Mouse (Mus musculus) common myeloid progenitor, adult 5-6 weeks (primary cell): ENCODE measurements around the gene Acad10. TPM values are rescaled to one million over a fixed set of nuclear protein-coding genes. Genes with fewer than 3 reads are reported as not detected.
"Not testable (repeated sequence)": the region's sequence is repeated elsewhere in the genome, so short reads cannot be mapped to it uniquely, and the experiment has no call there.

ENCODE experiments used
- ATAC-seq: replicated peaks from 2 replicates; pipeline ENCODE4 v1.8.0; 2016; ENCODE audit warnings: low read depth, mild to moderate bottlenecking, moderate TSS enrichment, inconsistent platforms; ENCODE audit not compliant: poor library complexity, severe bottlenecking
- total RNA-seq: library from RNA; stranded (forward); fragments of 200-1000, 187-1606 nt; gene quantifications from 2 replicates; pipeline ENCODE4 v1.2.3, GENCODE M21; 2017

The Acad10 gene
- 2.6 and 8.5 TPM in 2 replicates for total RNA-seq

DNA sequence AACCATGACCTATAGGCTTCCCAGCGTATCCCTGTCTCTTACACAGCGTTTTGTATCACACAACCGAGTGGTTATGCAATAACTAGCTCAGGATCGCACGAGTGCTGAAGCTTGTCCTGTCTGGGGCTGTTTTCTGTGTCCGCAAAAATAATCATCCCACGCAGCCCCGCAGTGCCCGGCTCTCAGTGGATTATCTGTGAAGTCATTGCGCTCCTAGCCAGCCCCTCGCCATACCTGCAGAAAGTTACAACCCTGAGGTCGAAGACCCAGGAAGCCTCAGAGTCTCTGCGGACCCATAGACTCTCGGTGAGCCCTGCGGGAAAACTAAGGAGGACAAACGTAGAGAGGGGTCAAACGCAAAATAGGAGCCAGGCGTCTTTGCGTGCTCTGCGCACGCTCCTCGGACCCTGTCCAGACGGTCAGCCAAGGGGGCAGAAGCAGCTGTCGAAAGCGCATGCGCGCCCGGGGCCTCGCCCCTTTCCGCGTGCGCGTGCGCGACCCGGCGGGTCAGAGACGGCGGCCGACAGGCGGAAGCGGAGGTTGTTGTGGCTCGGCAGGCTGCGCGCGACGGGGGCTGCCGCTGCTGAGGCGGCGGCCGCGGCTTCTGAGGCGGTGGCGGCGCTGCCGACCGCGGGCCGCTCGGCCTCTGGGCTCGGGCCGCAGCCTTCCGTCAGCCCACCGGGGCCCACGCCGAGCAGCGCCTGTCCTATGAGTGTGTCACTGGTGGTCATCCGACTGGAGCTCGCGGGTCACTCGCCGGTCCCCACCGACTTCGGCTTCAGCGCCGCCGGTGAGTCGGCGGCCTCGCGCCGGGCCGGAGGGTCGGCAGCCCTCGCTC is at the start of gene Acad10, which contains the start of gene Brap:
Gene Acad10 (minus strand): TSS at position 456 of the 838 bp plus-strand sequence.
Gene Brap (plus strand): TSS at position 505 of the 838 bp plus-strand sequence.
- ATAC-seq, result peak; percentile 86

DNA sequence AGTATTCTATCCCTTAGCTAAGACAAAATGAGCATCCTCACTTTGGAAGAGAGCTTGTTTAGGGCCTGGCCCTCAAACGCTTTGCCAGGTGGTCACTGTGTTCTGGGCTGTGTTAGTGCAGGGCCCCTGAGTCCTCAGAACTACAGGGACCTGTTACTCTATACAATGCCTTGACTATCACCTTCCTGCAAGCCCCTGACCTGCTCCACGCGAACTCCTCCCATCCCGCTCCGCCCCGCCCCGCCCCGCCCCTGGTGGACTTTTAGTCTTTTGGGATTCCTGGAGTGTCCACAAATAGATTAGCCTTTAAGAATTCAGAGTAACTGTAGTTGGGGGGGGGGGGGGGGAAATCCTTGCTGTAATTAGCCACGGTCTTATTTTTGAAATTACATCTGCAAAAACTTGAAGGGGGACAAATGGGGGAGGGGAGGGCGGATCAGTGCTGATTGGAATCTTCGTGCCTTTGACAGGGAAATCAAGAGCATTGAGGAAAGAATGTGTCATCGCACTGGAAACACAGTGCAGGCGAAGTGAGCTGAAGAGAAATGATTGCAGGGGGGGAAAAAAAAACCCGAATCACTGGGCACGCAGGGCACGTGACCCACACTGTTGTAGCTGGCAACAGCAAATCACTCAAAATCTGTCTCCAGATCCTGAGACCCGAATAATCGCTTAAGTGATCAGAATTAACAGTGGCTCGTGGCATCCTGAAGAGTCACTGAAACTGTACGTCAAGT is 44.4 kb upstream of the Acad10 start:
- ATAC-seq, result no peak

DNA sequence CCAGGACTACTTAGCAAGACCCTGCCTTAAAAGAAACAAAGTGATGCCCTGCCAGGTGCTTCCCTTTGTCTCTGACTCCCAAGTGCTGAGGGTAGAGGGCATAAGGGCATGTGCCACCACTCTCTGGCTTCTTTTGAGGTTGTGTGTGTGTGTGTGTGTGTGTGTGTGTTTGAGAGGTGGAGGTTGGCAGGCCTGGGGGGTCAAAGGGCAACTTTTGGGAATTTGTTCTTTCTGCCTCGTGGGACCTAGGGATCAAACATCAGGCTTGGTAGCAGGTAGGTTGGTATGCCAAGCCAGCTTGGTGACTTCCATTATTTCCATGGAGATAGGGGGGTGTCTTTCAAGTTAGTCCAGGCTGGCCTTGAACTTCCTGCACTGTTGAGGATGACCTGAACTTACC is 43.0 kb upstream of the Acad10 start:
- no peak for ATAC-seq

DNA sequence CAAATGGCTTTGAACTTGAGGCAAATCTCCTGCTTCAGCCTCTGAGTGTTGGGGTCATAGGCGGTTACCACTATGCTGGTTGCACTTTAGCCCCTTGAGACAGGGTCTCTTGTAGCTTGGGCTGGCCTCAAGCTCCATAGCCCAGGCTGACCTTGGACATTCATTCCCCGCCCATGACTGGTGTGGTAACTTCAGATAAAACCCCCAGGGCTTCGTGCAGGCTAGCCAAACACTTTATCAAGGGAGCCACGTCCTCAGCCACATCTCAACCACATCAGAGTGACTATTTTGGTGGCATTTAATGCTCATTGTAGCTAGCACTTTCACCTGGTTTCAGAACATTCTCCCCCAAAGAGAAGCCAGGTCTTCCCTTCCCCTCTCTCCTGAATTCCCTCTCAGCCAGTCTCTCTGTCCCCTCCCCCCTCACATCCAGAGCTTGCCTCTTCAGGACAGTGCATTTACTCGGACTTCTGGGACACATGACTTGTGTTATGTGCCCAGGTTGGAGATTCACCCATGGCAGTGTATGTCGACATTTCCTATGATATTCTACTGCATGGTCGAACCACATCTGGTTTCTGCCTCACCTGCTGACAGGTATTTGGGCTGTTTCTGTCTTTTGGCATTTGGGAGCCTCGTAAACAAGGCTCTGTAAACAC is 40.9 kb upstream of the Acad10 start:
- ATAC-seq, result peak; percentile 72

DNA sequence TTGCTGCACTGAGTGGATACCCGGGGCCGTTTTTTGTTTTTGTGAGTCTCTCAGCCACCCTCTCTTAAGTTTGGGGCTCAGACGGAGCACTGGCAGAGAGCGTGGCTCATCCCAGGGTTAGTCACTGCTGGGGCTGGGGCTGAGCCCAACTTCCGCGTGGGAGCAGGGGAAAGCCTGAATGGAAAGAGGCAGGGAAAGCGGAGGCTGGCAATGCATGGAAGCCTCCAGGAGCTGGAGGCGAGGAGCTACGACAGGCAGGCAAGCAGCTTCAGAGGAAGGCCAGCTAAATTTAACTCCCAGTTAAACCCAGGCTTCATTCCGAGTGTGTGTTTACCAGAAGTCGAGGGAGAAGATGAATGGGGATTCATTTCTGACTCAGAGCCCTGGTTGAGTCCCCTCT is 40.2 kb upstream of the Acad10 start:
- no peak for ATAC-seq

DNA sequence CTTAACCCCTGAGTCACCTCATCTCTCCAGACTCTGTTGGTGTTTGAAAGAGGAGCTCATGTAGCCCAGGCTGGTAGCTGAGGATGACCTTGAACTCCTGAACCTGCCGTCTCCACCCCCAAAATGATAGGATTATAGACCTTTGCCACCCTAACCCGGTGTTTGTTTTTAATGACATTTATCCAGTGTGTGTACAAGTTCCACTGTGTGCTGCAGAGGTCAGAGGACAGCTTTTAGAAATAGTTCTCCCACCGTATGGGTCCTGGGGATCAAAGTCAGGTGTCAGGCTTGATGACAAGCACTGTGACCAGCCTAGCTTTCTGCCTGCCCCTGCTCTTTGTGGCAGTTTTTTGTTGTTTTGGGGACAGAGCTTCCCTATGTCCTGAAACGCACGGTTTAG is 39.6 kb upstream of the Acad10 start:
- no peak for ATAC-seq

DNA sequence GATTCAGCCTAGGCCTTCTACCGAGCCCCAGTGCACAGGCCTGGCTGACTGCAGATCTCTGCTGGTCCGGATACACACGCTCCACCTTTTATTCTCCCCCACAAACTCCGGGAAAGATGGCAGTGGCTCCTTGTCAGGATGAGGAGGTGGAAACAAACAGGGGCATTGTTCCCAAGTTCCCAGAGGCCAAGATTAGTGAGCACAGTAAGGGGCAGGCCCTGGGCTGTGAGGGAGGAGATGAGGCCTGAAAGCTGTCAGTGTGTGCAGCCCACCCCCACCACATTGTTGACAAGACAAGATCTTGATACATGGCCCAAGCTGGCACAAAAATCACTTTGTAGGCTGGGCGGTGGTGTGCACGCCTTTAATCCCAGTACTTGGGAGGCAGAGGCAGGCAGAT is 36.4 kb upstream of the Acad10 start:
- ATAC-seq, result no peak

DNA sequence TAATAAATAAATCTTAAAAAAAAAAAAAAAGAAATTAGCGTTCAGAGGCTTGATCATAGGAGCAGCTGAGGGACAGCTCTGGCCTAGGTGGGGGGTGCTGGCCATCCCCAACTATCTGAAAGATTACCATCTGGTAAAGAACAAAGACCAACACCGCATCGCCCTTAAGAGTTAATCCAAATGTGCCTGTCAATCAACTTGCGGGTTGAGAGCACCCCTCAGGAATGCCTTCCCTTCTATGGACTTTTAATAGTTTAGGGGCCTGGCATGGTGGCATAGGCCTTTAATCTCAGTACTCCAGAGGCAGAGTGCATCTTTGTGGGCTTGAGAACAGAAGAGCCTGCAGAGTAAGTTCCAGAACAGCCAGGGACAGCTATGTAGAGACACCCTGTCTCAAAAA is 32.6 kb upstream of the Acad10 start:
- no peak for ATAC-seq

DNA sequence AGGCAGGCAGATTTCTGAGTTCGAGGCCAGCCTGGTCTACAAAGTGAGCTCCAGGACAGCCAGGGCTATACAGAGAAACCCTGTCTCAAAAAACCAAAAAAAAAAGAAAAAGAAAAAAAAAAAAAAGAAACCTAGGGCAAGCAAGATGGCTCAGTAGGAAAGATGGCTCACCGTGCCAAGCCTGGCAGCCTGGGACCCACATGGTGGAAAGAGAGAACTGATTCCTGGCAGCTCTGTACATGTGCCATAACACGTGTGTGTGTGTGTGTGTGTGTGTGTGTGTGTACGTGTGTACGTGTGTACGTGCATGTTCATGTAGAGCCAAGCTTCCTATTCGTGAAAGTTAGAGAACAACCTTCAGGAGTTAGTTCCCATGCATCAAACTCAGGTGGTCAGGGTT is 31.1 kb upstream of the Acad10 start:
- ATAC-seq, result not testable (repeated sequence)

DNA sequence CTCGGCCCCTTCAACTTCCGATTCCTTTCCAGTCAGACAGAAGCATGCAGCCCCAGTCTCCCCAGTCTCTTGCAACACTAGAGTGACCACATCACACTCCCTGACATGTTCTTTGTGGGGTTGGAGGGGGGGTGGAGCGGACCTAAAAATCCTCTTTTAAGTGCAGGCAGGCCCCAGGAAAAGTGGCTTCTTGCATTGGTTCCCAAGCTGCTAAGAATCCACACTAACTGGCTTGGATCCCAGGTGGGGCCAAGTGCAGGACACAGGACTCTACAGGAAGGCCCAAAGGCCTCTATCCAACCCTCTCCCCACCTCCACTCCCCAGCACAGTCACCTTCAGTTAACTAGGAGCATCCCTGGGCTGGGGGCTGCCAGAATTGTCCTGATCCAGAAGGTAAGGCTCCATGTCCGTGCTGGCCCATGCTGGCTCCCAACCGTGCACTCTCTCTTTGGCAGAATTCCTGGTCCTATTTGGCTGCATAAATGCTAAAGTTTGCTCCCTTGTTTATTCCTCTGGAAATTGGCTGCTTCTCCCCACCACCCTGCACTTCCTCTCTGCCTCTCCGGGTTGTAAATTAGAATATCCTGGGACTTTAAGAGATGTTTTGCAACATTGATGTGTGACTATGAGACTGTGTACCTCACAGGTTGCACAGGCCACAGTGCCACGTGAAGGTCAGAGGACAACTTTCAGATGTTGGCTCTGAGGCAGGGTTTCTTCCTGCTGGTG is 30.3 kb upstream of the Acad10 start:
- ATAC-seq, result no peak

DNA sequence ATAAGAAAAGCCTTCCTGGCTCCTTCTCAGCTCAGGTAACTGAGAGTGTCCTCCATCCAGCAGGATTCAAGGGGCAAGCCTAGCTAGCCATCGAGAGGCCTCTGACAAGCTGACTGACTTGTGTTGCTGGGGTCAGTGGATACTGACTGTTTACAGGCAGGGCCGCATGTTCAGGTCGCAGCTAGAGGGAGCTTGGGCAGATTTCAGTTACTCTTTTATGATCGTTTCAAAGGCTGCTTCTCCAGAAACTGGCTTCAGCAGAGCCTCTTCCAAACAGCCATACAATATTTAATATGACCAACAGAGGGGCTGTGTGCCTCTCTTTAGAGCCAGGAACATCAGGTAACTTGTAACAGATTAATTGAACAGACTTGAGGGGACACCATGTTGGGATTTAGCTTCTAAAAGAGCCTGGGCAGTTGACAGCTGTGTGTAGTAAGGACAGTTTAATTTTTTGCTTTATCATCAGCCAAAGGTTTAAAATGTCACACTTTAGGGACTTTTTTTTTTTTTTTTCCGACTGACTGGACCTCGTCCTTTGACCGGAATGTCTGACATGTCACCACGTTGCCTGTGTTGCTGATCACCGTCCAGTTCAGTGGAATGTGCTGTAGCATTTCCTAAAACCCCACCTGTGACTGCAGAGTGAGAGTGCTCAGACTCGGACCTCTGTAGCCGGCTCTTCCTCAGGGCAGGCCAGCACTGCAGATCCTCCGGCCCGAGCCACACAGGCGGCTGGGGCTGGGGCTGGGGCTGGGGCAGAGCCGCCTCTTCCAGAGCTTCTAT is 26.0 kb upstream of the Acad10 start:
- ATAC-seq, result no peak

DNA sequence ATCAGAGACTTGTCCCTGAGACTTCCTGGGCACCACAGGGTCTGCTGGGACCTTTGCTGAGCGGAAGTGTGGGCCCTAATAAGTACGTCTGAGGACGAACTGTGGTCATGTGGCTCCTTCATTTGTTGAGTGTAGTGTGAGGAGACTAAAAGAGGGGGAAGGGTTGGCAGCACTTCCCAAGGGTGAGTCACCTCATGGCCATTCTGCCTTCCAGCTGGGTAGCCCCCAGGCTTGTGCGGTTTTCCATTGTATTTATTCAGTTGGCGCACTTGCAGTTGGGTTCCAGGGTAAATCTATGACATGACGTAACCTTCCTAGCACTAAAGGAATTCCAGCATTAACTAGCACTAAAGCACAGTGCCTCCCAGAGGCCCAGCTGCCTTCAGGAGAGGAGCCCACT is 25.2 kb upstream of the Acad10 start:
- ATAC-seq, result no peak

DNA sequence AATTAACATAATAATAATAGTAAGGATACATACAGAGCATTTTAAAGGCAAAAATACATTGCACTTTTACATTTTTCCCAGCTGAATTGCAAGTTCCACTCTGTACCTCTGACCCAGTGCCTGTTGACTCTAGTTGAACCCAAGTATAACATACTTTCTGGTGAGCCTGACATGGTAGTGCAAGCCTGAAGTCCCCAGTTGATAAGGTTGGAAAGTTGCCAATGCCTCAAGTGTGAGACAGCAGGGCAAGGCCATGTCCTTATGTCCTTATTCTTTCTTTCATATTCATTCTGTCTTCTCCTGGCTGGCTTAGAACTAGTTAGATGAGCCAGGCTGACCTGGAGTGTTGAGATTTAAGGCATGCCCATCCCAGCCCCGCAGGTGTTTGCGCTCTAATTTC is 21.9 kb upstream of the Acad10 start:
- ATAC-seq, result no peak

DNA sequence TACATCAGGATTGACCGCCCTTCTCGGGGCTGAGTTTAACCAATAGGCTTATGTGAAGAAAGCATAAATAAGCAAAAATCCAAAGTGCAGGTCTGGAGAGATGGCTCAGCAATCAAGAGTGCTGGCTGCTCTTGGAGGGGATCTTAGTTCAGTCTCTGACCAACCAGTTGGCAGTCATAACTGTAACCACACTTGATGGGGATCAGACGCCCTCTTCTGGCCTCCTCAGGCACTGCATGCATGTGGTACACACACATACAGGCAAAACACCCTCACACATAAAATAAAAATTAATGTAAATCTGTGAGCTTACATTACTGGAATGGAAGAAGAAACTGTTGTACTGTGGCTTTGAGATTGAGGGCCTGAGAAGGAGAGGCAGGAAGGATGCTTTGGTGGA is 10.1 kb upstream of the Acad10 start:
- ATAC-seq, result 0 out of 2 replicates have a peak, but pooled peaks have one; percentile 36

DNA sequence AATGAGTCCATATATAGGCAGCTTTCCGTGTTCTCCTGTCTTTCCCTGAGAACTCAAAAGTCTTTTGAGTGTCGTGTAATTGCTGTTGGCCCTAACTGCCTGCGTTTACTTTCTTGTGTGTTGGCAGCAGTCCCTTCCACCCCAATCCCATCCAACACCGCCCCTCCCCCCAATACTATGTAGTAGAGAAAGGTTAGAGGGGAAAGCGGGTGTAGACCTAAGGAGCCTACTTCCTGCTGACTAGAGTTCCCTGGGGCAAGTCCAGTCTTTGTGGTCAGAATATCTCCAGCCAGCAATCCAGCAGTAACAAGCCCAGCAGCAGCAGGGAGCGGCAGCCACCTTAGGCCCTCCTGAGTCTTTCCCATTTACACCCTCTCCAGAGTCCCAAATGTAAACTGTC is 8.1 kb upstream of the Acad10 start:
- ATAC-seq, result no peak

DNA sequence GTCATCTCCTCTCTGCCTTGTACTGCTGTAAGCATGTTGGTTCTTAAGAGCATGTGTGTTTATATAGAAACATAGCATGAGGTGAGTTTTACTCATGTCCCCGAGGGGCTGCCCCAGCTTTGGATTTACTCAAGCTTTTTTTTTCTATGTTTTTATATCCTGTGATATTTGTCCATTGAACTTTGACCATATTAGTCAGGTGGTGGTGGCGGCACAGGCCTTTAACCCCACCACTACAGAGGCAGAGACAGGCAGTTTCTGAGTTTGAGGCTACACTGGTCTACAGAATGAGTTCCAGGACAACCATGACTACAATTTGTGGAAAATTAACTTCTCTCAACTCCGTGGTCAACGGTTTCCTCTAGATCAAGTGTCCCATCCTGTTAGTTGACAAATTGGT is 6.8 kb upstream of the Acad10 start:
- ATAC-seq, result no peak

DNA sequence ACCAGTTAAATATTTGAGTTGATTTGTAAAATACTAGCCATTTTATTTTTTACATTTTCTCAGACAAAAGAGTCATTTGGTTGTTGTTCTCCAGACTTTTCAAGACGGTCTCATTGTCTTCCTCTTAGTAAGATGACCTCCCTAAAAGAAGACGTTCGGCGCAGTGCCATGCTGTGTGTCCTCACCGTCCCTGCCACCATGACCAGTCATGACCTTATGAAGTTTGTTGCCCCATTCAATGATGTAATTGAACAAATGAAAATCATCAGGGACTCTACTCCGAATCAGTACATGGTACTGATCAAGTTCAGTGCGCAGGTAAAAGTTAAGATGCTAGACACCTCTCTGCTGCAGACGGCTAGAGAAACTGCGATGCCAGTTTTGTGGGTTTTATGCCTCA is 4.7 kb upstream of the Acad10 start:
- no peak for ATAC-seq

DNA sequence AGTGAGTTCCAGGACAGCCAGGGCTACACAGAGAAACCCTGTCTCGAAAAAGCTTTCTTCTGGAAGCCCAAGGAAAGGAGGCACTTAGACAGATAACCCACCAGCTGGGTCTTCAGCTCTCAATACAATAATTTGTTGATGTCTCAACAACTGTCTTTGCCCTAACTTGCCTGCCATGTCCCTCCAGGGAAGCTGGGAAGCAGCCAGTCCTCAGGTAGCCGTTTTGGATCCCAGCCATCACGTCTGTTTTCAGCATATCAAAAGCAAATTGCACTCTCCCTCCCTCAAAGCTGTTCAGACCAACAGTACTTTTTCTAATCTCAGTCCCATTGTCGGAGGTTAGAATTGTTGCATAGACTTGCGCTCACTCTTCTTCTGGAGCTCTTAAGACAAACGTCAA is 3.8 kb upstream of the Acad10 start:
- ATAC-seq, result no peak

DNA sequence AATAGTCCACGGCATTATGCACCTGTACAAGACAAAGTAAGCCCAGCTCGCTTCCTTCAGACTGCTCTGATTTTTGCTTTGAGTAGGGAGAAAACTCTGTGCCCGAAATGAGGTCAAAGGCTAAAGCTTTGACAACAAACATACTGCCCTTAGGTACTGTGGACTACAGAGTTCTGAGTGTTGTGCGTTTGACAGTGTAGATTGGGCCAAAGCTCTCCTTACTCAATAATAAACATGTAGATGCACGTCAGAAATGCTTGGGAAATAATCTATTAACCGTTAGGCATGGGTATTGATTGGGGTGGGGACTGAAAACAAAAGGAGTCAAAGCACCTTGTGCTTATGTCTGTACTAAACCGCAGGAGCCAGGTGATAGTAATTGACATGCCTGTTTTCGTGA is 3.1 kb upstream of the Acad10 start:
- no peak for ATAC-seq

DNA sequence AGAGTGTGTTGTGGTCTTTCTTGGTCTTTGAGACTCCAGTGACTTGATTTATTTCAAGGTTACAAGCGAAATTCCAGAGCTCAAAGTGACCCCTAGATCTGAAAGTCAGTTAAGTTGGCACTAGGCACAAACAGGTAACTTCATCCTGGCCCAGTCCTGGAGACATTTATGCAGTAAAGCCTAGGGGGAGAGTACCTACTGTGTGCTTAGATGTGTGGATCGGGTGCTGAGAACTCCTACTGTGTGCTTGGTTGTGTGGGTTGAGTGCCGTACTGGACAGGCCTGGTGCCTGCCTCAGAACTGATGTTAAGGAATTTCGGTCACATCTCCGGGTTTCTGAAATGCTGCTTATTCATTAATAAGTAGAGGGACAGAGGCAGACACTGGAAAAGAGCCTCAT is 1.2 kb upstream of the Acad10 start:
- ATAC-seq, result no peak
